Mouse (Mus musculus): ENCODE results near the gene Ccdc8.

Gene Ccdc8

GRCm38 (mm10) chr7:17011909-17012590 is 19.5 kb downstream of the Ccdc8 start:
- DNase-seq (ENCODE audit: low spot score): no peak

DNA sequence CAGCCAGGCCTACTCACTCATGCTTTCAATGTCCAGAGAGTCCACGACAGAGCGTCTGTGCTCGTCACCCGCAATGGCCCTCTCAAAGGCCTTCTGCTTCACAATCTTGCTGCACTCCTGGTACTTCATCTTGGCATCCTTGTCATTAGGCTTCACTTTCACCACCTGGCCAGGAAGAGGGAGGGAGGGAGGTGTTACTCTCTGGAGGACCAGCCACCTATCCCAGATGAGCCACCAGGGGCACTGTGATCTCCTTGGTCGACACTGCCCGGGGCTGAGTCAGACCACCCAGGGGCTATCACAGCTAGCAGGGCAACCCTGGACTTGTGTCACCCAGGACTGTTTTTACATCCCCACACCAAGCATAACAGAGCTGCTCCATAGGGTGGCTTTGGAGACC is 22.9 kb downstream of the Ccdc8 start:
- no peak for DNase-seq (ENCODE audit: low spot score)

- DNase-seq (ENCODE audit: low spot score): peak; percentile 89
These were observed 24.5 kb downstream of the Ccdc8 start for GRCm38 (mm10) chr7:17017036-17017435.

DNA sequence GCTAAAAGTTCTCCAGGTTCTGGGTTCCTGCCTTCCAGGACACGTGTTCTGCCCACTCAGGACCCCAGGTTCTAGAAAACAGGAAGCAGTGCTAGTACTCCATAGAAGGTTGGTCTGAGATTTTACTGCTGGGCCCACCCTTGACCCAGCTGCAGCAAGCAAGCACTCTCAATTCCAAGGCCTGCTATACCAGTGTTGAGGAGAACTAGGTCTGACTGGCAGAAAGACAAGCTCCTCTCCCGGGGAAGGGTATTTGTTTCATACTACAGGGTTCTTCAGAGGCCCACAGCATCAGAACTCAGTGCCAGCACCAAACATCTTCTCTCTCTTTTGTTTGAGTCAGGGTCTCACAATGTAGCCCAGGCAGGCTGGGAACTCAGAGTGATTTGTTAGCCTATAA is 25.4 kb downstream of the Ccdc8 start:
- DNase-seq (ENCODE audit: low spot score): no peak

DNA sequence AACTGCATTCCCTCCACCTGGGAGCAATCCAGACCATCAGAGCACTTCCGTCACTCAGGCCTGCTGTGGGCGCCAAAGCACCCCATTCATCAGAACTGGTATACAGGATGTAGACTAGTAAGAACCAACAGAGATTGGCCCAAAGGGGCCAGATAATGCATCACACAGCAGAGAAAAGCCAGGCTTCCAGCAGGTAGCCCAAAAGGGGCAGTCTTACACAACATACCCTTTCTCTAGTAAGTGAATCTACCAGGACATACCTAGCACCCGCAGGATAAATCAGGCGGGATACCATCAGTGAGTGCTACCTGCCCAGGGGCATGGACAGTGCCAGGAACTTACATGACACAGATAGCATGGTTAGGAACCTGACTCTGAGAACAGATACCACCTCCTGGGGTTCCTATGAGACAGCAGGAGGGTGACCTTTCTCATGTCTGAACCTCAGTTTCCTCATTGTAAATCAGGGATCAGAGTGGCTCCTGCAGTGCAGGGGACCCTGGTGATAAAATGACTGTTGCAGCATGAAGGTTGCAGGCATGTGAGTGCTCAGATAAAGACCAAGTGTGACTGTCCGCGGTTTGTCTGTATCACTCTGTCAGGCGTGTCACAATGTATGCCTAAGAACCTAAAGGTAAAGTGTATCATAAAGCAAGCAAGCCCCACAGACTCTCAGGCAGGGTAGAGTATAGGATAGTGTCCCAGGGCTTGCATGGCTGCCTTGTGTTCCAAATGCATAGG is 27.1 kb downstream of the Ccdc8 start:
- no peak for DNase-seq (ENCODE audit: low spot score)

- no peak for DNase-seq (ENCODE audit: low spot score)
These were observed 29.7 kb downstream of the Ccdc8 start for GRCm38 (mm10) chr7:17022176-17022575.

DNA sequence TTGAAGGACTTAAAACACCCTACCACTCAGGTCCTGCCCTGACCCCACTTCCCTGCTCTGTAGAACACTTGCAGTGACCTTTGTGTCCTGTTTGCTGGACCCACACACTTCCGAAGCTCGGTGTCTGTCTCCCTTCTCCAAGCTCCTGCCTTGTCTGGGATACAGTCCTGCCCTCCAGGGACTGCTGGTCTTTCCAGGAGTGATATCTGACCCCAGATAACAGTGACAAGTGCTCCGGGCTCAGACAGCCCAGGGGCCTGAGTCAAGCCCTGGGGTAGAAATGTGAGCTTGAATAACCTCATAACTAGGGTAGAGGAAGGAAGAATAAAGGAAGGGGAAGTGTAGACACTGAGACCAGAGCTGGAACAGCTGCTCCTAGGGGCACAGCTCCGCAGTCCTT is 31.2 kb downstream of the Ccdc8 start:
- DNase-seq (ENCODE audit: low spot score): no peak

DNA sequence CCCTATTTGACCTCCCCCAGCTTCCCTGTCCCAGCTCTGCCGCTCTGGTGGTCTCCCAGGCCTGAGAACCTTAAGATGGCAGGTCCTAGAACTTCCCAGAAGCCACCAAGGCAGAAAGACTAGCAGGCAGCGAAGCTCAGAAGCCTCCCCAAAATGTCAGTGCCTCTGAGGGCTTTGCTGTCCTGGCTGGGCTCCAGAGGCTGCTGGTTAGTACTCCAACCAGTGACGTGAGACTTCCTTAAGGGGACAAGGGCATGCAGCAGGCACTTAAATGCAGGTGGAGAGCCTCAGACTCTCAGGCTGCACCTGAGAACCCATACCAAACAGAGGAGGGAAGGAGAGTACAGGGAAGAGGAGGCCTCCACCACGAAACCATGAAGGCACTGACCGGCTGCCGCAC is 31.6 kb downstream of the Ccdc8 start:
- DNase-seq (ENCODE audit: low spot score): peak; percentile 72

DNA sequence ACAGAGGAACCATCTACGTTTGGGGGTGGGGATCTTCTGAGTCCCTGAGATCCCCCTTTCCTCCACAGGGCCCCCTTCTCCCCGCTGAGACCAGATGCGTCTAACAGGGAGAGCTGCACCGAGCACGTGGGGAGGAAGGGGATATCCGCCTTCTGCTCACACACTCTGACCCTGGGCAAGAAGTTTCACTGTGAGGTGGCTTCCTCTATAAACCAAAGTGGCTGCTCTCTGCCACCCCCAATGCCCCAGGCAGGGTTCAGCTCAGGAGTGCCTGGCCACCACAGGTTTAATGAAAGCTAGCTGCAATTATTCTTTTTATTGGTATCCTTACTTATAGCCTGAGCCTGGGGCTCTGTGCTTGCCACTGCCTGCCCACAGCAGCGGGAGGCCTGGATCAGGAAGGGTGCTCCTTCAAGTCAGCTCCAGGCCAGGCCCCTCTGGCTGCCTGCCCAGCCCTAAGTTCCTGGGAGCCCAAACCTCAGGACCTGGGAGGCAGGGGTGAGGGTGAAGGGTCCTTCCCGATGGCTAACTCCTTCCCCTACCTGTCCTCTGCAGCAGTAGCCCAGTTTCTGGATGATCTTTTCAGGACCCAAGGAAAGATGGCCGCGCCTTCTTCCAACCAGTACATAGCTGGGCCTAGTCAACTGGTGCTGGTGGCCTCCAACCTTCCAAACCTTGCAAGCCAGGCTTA is 32.5 kb downstream of the Ccdc8 start:
- DNase-seq (ENCODE audit: low spot score): no peak

- no peak for DNase-seq (ENCODE audit: low spot score)
These were observed 33.0 kb downstream of the Ccdc8 start for GRCm38 (mm10) chr7:17025505-17025894.

DNA sequence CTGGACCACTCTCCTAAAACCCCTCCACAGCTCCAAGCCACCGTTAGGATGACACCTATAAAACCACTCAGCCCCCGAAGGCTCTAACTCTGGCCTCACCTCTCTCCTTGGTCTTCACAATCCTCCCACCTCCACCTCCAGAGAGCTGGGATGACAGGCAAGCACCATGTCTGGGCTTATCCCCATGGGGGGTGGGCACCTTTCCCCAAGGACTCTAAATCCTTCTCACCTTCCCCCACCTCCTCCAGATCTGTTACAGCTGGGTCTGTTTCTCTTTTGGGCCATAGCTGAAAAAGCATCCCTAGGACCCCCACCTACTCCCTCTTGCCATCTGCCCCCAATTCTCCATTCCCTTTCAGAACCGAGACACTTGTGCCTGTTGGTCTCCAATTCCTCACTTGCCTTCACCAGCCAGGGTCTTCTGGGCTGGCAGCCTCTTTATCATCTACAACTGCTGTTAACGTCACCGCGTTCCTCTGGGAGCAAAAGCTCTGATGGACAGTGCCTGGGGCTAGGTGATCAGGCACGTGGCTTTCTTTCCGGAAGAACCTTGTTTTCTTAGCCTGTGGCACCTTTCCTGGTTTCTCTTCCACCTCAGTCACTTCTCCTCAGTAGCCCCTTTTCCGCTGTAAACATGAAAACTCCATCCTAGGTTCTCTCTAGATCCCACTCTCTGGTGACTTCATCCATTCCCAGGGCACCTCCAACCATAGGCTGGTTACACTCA is 33.6 kb downstream of the Ccdc8 start:
- no peak for DNase-seq (ENCODE audit: low spot score)

DNA sequence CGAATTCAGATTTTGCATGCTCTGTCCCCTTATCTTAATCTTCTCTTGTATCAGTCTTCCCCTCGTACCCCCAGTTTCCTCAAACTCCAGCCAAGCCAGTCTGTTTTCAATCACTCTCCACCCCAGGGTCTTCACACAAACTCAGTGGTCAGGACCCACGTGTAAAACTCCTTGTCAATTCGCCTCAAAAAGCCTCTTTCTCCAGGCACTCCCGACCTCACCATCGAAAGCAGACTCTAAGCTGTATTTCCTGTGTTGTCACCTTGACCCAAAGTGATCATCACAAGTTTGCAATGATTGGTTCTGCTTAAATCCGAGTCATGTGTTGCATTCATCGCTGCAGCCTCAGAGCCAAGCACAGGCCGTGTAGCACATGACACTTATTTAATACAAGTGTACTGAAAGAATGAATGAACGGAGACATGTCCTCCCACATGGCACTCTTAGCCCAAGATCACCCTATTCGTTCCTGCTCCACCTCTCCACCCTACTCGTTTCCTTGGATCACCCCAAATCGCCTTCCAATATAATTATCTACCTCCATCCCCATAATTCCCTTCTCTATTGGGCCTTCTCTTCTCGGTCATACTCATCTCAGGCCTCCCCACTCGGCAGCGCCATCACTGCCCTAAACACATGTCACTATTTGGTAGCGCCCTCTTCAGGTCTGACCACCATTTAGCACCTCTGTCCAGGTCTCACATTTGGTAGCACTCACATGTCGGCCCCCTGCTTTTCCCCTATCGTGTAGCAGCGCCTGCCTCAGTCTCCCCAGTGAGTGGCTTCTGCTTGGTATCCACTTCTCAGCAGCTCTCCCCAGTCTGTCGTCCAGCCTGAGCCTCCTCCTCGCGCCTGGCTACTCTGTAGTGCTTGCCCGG is 34.4 kb downstream of the Ccdc8 start:
- peak; percentile 56 for DNase-seq (ENCODE audit: low spot score)

GRCm38 (mm10) chr7:17027588-17028343 is 35.3 kb downstream of the Ccdc8 start, which contains the start of gene Ppp5c:
TSS of gene Ppp5c (minus strand) at chr7:17027924.
- peak; percentile 92 for DNase-seq (ENCODE audit: low spot score)

- DNase-seq (ENCODE audit: low spot score): no peak
These were observed 36.4 kb downstream of the Ccdc8 start for GRCm38 (mm10) chr7:17028923-17029322.

GRCm38 (mm10) chr7:17030239-17030638 is 37.7 kb downstream of the Ccdc8 start:
- no peak for DNase-seq (ENCODE audit: low spot score)

- no peak for DNase-seq (ENCODE audit: low spot score)
These were observed 45.6 kb downstream of the Ccdc8 start for GRCm38 (mm10) chr7:17038018-17038695.

DNA sequence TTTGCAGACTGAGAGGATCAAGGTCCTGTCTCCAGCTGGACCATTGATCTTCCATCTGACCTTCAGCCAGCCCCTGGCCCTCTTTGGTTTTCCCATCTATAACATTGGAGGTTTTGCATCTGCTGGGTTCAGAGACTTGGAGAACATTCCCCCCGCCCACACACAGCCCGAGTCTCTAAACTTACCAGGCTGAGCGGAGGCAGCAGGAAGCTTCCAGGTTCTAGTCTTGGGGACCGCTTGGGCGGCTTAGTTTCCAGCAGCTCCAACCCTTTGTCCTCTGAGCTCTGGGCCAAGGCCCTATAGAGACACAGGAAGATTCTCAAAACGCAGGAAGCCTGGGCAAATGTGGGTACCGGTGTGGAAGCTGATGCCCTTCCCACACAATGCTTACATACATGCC is 46.9 kb downstream of the Ccdc8 start:
- DNase-seq (ENCODE audit: low spot score): no peak

GRCm38 (mm10) chr7:17045743-17046142 is 53.2 kb downstream of the Ccdc8 start:
- DNase-seq (ENCODE audit: low spot score): no peak

Data from lung, postnatal 25 days (tissue).